Mouse (Mus musculus): ENCODE results near the gene Mlycd. TPM values are rescaled to one million over a fixed set of nuclear protein-coding genes. Genes with fewer than 3 reads are reported as not detected.
A peak's percentile ranks its signal among the peaks of the same experiment; 100 is the strongest.

Mlycd gene
- polyA plus RNA-seq, 1 experiment from 2014 or later, result 16.7 TPM

DNA sequence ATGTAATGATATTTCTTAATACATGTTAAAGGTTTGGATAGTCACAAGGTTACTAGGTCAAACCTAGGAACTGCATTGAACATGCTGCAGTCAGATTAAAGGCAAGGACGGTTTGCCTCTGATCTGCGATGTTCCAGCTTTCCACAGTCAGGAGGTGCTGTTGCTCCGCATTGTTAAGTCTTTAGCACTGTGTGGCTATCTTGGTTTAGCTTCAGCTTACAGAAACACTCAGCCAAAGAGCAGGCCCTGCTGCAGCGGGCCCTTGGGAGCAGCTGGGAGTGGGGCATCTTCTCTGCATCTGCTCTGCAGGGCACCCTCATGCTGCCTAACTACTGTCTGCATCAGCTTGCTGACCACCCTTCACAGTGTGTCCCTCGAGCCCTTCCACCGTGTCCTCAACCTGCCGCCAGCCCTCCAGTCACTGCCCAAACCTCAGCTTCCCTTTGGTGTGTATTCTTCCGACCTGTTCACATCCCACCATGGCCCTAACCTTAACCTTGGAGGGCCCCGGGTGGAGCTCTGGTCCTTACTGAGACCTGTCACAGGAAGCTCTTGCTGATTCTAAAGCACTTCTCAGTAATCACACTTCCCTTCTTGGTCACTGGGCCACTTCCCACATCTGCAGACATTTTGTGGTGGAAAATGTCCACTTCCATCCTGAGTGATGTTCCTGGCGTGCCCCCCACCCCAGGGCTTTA, 17.5 kb downstream of the Mlycd start:
- Histone ChIP-seq H3K36me3 (ENCODE audit: control insufficient read depth, insufficient read depth, low read length) (peaks cover 13% of the 10 kb centered on the region; the same call in 1 of the 2 replicates), H3K27me3 (ENCODE audit: control insufficient read depth, insufficient read depth, low read length) (no peaks in the 10 kb centered on the region), H3K27ac (ENCODE audit: low read length) (no peak overlapping the region), H3K4me3 (ENCODE audit: low read depth, low read length) (no peak overlapping the region), H3K9me3 (ENCODE audit: control insufficient read depth, low read depth, low read length) (no peaks in the 10 kb centered on the region), H3K4me2 (replicated peaks; ENCODE audit: low read depth, low read length) (no peak overlapping the region), H3K4me1 (ENCODE audit: control insufficient read depth, insufficient read depth, low read length) (no peaks in the 10 kb centered on the region), H3K9ac (replicated peaks; ENCODE audit: low read depth, low read length) (no peak overlapping the region)
- no peak for ATAC-seq (ENCODE audit: insufficient number of reproducible peaks, insufficient read depth, low FRiP score, low read depth)
- WGBS, result 58% methylated on average over 10 of the region's 10 CpGs

DNA sequence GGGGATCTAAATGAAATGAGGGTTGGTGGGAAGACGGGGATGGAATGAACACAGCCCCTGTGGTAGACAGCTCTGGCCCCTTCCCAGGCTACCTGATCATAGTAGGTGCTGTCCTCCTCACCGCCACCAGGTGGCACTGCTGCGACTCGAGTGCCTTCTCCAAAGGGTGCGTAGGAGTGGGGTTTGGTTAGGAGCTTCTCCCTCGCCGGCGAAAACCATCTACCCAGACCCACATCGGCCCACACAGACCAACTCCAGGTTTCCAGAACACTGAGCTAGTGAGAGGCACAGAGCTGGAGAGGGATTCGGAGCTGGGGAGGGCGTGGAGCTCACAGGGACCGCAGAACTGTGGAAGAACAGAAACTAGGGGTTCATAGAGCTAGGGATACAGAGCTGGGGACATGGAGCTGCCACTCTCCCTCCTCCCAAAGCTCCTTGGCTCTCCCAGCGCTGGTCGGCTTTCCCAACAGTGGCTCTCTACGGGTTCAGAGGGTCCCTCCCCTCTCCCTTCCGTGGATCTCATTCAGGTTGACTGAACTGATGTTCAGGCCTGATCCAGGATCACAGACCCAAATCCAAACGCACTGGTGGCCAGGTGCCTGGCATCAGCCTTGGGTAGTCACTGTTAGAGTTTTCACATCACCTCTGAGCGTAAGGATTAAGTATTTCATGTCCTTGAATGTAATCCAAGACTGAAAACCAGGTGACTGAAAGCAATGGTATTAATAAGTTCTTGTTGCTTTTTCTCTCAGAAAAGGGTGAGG, 18.2 kb downstream of the Mlycd start:
- ATAC-seq (ENCODE audit: insufficient number of reproducible peaks, insufficient read depth, low FRiP score, low read depth), result no peak; the same call in 1 of the 2 replicates
- Histone ChIP-seq H3K36me3 (ENCODE audit: control insufficient read depth, insufficient read depth, low read length) (peaks cover 13% of the 10 kb centered on the region; the same call in 1 of the 2 replicates), H3K27ac (ENCODE audit: low read length) (no peak overlapping the region), H3K9me3 (ENCODE audit: control insufficient read depth, low read depth, low read length) (no peaks in the 10 kb centered on the region), H3K4me1 (ENCODE audit: control insufficient read depth, insufficient read depth, low read length) (no peaks in the 10 kb centered on the region), H3K9ac (replicated peaks; ENCODE audit: low read depth, low read length) (no peak overlapping the region), H3K4me2 (replicated peaks; ENCODE audit: low read depth, low read length) (peak overlapping the region; percentile 33; the same call in 1 of the 2 replicates), H3K27me3 (ENCODE audit: control insufficient read depth, insufficient read depth, low read length) (no peaks in the 10 kb centered on the region), H3K4me3 (ENCODE audit: low read depth, low read length) (no peak overlapping the region)
- 12% methylated on average over 18 of the region's 18 CpGs for WGBS

DNA sequence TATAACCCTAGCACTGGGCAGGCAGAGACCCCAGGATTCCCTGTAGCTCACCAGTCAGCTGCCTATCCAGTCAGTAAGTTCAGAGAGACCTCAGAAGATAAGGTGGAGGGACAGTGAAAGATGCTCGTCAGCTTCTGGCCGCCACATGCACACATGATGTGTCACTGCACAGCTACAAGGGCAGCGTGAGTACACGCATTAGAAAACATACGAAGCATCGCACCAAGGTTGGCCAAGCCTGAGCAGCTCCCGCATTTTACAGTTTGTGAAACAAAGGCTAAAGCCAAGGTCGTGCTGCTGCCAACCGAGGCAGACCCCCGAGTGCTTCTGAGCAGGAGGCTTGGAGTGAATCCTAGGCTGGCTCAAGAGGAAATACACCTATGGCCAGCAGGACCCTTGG, 18.9 kb downstream of the Mlycd start:
- H3K27ac ChIP-seq (ENCODE audit: low read length), result no peak overlapping the region
- no peaks in the 10 kb centered on the region for H3K27me3 ChIP-seq (ENCODE audit: control insufficient read depth, insufficient read depth, low read length)
- H3K9ac ChIP-seq (replicated peaks; ENCODE audit: low read depth, low read length), result no peak overlapping the region
- no peaks in the 10 kb centered on the region for H3K4me1 ChIP-seq (ENCODE audit: control insufficient read depth, insufficient read depth, low read length)
- no peak overlapping the region for H3K4me3 ChIP-seq (ENCODE audit: low read depth, low read length)
- H3K9me3 ChIP-seq (ENCODE audit: control insufficient read depth, low read depth, low read length), result no peaks in the 10 kb centered on the region
- H3K36me3 ChIP-seq (ENCODE audit: control insufficient read depth, insufficient read depth, low read length), result peaks cover 13% of the 10 kb centered on the region; the same call in 1 of the 2 replicates
- no peak for ATAC-seq (ENCODE audit: insufficient number of reproducible peaks, insufficient read depth, low FRiP score, low read depth)
- no peak overlapping the region for H3K4me2 ChIP-seq (replicated peaks; ENCODE audit: low read depth, low read length)
- WGBS, result 83% methylated on average over 10 of the region's 10 CpGs

DNA sequence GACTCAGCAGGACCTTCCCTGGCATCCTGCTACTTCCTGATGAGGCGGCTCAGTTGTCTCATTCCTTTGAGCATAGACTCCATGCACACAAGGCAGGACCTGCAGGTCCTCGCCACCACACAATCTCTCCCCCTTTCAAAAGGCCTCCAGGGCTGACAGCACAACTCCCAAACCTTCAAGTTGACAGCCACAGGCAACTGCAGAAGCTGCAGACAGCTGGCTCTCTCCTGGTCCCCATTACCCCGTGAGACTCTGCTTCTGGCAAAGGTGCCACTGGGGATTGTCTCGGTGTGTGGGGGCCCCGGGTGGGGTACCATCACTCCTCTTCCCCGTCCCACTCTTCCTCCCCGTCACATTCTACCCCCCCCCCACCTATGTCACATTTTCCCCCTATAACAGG, 25.6 kb downstream of the Mlycd start:
- Histone ChIP-seq H3K4me3 (ENCODE audit: low read depth, low read length) (no peak overlapping the region), H3K36me3 (ENCODE audit: control insufficient read depth, insufficient read depth, low read length) (no peaks in the 10 kb centered on the region), H3K9me3 (ENCODE audit: control insufficient read depth, low read depth, low read length) (no peaks in the 10 kb centered on the region), H3K27me3 (ENCODE audit: control insufficient read depth, insufficient read depth, low read length) (no peaks in the 10 kb centered on the region), H3K9ac (replicated peaks; ENCODE audit: low read depth, low read length) (no peak overlapping the region), H3K4me2 (replicated peaks; ENCODE audit: low read depth, low read length) (no peak overlapping the region), H3K4me1 (ENCODE audit: control insufficient read depth, insufficient read depth, low read length) (no peaks in the 10 kb centered on the region), H3K27ac (ENCODE audit: low read length) (no peak overlapping the region)
- ATAC-seq (ENCODE audit: insufficient number of reproducible peaks, insufficient read depth, low FRiP score, low read depth), result no peak
- WGBS, result 71% methylated on average over 7 of the region's 7 CpGs

DNA sequence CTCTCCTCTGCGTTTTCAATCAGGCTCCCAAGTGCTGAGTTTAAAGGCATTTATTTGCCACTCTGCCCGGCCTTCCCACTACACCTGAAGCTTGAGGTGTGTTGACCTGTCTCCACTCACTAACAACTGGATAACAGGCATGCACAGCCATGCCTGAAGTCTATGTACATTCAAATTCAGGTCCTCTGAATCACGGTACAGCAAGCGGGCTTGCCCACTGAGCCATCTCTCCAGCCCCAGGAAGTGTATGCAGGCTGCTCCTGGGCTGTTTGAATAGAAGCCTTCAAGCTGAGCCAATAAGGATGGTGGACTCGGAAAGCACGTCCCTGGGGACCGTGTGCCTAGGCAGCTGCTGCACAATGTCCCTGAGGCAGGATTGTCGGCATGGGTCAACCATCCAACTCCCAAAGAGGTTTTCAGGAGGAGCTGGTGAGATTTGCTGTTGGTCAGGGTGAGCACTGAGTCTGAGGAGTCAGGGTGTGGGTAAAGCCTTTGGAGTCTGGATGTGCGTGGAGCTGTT, 27.0 kb downstream of the Mlycd start:
- Histone ChIP-seq H3K9me3 (ENCODE audit: control insufficient read depth, low read depth, low read length) (no peaks in the 10 kb centered on the region), H3K9ac (replicated peaks; ENCODE audit: low read depth, low read length) (no peak overlapping the region), H3K27ac (ENCODE audit: low read length) (no peak overlapping the region), H3K4me1 (ENCODE audit: control insufficient read depth, insufficient read depth, low read length) (no peaks in the 10 kb centered on the region), H3K4me2 (replicated peaks; ENCODE audit: low read depth, low read length) (no peak overlapping the region), H3K4me3 (ENCODE audit: low read depth, low read length) (no peak overlapping the region), H3K36me3 (ENCODE audit: control insufficient read depth, insufficient read depth, low read length) (no peaks in the 10 kb centered on the region), H3K27me3 (ENCODE audit: control insufficient read depth, insufficient read depth, low read length) (no peaks in the 10 kb centered on the region)
- ATAC-seq (ENCODE audit: insufficient number of reproducible peaks, insufficient read depth, low FRiP score, low read depth), result no peak
- WGBS, result 69% methylated on average over 9 of the region's 9 CpGs

DNA sequence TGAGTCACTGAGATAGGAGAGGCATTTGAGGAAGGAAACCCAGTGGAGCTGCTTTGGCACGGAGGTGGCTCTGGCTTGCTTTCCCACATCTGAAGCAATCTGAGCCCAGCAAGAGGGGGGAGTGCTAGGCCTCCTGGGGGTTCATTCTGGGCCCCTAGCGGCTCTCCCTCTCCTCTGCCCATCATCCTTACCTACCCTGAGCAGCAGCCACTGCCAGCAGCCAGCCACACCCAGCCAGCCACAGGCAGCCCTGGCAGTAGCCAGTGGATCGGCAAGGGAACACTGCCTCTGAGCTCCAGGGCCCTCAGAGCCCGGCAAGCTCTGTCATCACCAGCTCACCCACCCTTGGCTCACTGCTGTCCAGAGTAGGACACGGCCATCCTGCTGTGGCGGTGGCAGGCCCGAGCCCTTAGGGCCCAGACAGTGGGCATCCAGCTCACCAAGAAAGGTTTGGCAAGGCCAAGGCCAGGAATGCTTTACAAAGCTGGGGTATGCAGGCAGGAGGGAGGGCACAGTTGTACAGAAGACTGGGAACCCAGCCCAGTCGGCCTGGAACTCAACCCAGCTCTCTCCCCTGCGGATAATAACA, 27.5 kb downstream of the Mlycd start:
- no peaks in the 10 kb centered on the region for H3K4me1 ChIP-seq (ENCODE audit: control insufficient read depth, insufficient read depth, low read length)
- H3K4me3 ChIP-seq (ENCODE audit: low read depth, low read length), result no peak overlapping the region
- no peaks in the 10 kb centered on the region for H3K9me3 ChIP-seq (ENCODE audit: control insufficient read depth, low read depth, low read length)
- 72% methylated on average over 8 of the region's 9 CpGs for WGBS
- H3K4me2 ChIP-seq (replicated peaks; ENCODE audit: low read depth, low read length), result no peak overlapping the region
- no peaks in the 10 kb centered on the region for H3K36me3 ChIP-seq (ENCODE audit: control insufficient read depth, insufficient read depth, low read length)
- no peak overlapping the region for H3K9ac ChIP-seq (replicated peaks; ENCODE audit: low read depth, low read length)
- ATAC-seq (ENCODE audit: insufficient number of reproducible peaks, insufficient read depth, low FRiP score, low read depth), result no peak
- no peaks in the 10 kb centered on the region for H3K27me3 ChIP-seq (ENCODE audit: control insufficient read depth, insufficient read depth, low read length)
- H3K27ac ChIP-seq (ENCODE audit: low read length), result no peak overlapping the region

DNA sequence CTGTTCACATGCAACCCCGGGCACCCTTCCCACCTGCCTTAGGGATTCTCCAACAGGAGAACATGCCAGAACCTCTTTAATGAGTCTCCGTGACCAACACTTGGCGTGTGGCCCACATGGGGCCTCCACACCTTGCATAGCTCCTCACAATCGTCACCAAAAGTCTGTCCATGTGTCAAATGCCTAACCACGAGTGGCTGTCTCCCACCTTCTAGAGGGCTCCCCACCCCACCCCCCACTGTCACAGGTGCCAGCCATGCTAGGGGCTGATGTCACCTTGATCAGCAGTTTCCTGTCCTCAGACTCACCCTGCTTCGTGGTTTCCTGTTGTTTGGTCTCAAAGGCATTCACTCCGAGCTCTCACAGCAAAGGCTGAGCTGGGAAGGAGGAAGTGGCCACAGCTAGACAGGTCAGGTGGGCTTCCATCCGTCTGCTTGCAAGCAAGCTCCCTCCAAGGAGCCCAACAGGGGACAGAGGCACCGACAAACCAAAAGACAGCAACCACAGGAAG, 29.0 kb downstream of the Mlycd start:
- no peak overlapping the region for H3K27ac ChIP-seq (ENCODE audit: low read length)
- no peak overlapping the region for H3K4me2 ChIP-seq (replicated peaks; ENCODE audit: low read depth, low read length)
- 58% methylated on average over 9 of the region's 9 CpGs for WGBS

DNA sequence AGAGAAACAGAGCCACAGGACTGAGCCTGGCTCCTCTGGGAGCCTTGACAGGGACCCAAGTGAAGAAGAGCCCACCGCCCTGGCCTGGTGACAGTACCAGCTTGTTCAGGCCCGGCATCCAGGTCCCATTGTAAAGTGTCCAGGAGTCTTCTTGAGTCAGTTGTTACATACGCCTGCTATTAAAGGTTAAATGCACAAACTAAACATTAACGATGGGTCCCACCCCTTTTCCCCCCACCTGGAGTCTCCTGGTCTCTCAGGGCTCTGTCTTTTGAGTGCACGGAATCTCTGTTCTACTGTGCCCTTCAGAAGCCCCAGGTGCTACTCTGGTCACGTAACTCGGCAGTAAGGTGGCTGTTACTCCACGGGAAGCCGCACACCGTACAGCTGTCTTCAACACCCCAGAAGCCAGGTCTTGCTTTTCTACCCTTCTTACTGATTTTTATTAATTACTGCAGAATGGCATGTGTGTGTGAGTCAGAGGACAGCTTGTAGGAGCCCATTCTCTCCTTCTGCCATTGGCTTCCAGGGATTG, 29.6 kb downstream of the Mlycd start:
- H3K4me2 ChIP-seq (replicated peaks; ENCODE audit: low read depth, low read length), result no peak overlapping the region
- no peak for ATAC-seq (ENCODE audit: insufficient number of reproducible peaks, insufficient read depth, low FRiP score, low read depth)
- 79% methylated on average over 10 of the region's 10 CpGs for WGBS

More for the DNA sequence above, 29.0 kb downstream of the Mlycd start:
- H3K9ac ChIP-seq (replicated peaks; ENCODE audit: low read depth, low read length), result no peak overlapping the region
- H3K36me3 ChIP-seq (ENCODE audit: control insufficient read depth, insufficient read depth, low read length), result no peaks in the 10 kb centered on the region
- 0 out of 2 replicates have a peak, but pooled peaks cover 11% of the 10 kb centered on the region for H3K4me1 ChIP-seq (ENCODE audit: control insufficient read depth, insufficient read depth, low read length)
- H3K27me3 ChIP-seq (ENCODE audit: control insufficient read depth, insufficient read depth, low read length), result no peaks in the 10 kb centered on the region
- no peak for ATAC-seq (ENCODE audit: insufficient number of reproducible peaks, insufficient read depth, low FRiP score, low read depth)
- H3K9me3 ChIP-seq (ENCODE audit: control insufficient read depth, low read depth, low read length), result no peaks in the 10 kb centered on the region
- H3K4me3 ChIP-seq (ENCODE audit: low read depth, low read length), result no peak overlapping the region

More for the DNA sequence above, 29.6 kb downstream of the Mlycd start:
- Histone ChIP-seq H3K9ac (replicated peaks; ENCODE audit: low read depth, low read length) (no peak overlapping the region), H3K4me1 (ENCODE audit: control insufficient read depth, insufficient read depth, low read length) (0 out of 2 replicates have a peak, but pooled peaks cover 11% of the 10 kb centered on the region), H3K4me3 (ENCODE audit: low read depth, low read length) (no peak overlapping the region), H3K36me3 (ENCODE audit: control insufficient read depth, insufficient read depth, low read length) (no peaks in the 10 kb centered on the region), H3K27me3 (ENCODE audit: control insufficient read depth, insufficient read depth, low read length) (no peaks in the 10 kb centered on the region), H3K9me3 (ENCODE audit: control insufficient read depth, low read depth, low read length) (no peaks in the 10 kb centered on the region), H3K27ac (ENCODE audit: low read length) (no peak overlapping the region)
